In genomic region chr4:132033183-132033582, GRCm38 (mm10) we compare ENCODE assay signal across 14 mouse cellular contexts. TPM values are rescaled to one million over a fixed set of nuclear protein-coding genes. Genes with fewer than 3 reads are reported as not detected.
DNase-seq lines count a peak whose midpoint lies in the region; ATAC-seq and TF ChIP-seq lines count a peak whose summit lies in the region.
"Had no signal": no experiment of that assay in that cellular context is flagged by ENCODE, and none has a peak within 500 bp of the region (broad histone marks: within the 10 kb centered on the region; RNA-seq: fewer than 3 reads in every experiment).

No protein-coding gene starts in this region.

- WGBS in hindbrain, embryonic 10.5 days, result 93% methylated on average over 1 of the region's 1 CpGs
- 76% methylated on average over 1 of the region's 1 CpGs for WGBS in hindbrain, embryonic 14.5 days
- 84% methylated on average over 1 of the region's 1 CpGs for WGBS in midbrain, postnatal 0 days
- 84% methylated on average over 1 of the region's 1 CpGs for WGBS in midbrain, embryonic 16.5 days

- TF ChIP-seq CTCF in midbrain, postnatal 0 days (IDR thresholded peaks at IDR 0.05), result peak; percentile 53

- ATAC-seq in hindbrain, embryonic 14.5 days (ENCODE audit: low FRiP score), result no peak
- no peak for ATAC-seq in midbrain, postnatal 0 days (ENCODE audit: low FRiP score)
- ATAC-seq in midbrain, embryonic 16.5 days, result no peak
- ATAC-seq in frontal cortex, adult (ENCODE audit: low TSS enrichment), result no peak

- no peak overlapping the region for H3K4me3 ChIP-seq in hindbrain, embryonic 10.5 days
- H3K4me3 ChIP-seq in hindbrain, embryonic 14.5 days (replicated peaks; ENCODE audit: low read length), result no peak overlapping the region
- H3K4me3 ChIP-seq in midbrain, postnatal 0 days (ENCODE audit: low read depth, low read length), result no peak overlapping the region
- H3K4me3 ChIP-seq in midbrain, embryonic 16.5 days (ENCODE audit: low read depth, low read length), result no peak overlapping the region
- H3K4me3 ChIP-seq: heart, embryonic 10.5 days had no signal

- no peak overlapping the region for H3K9ac ChIP-seq in hindbrain, embryonic 14.5 days
- H3K9ac ChIP-seq in midbrain, postnatal 0 days (replicated peaks; ENCODE audit: low read length, poor library complexity, severe bottlenecking), result no peak overlapping the region
- H3K9ac ChIP-seq in midbrain, embryonic 16.5 days (ENCODE audit: low read depth, low read length), result no peak overlapping the region

- H3K4me1 ChIP-seq in hindbrain, embryonic 10.5 days (replicated peaks), result peaks cover 71% of the 10 kb centered on the region
- peaks cover 18% of the 10 kb centered on the region for H3K4me1 ChIP-seq in hindbrain, embryonic 14.5 days (replicated peaks; ENCODE audit: control insufficient read depth, insufficient read depth, low read length)
- no peaks in the 10 kb centered on the region for H3K4me1 ChIP-seq in midbrain, postnatal 0 days (ENCODE audit: insufficient read depth, low read length)
- H3K4me1 ChIP-seq in midbrain, embryonic 16.5 days (ENCODE audit: control insufficient read depth, insufficient read depth, low read length), result peaks cover 4% of the 10 kb centered on the region; the same call in 1 of the 2 replicates

- peaks cover 10% of the 10 kb centered on the region; the same call in 1 of the 2 replicates for H3K36me3 ChIP-seq in hindbrain, embryonic 10.5 days
- no peaks in the 10 kb centered on the region for H3K36me3 ChIP-seq in hindbrain, embryonic 14.5 days (replicated peaks; ENCODE audit: control insufficient read depth, insufficient read depth)
- no peaks in the 10 kb centered on the region for H3K36me3 ChIP-seq in midbrain, postnatal 0 days (ENCODE audit: insufficient read depth, low read length)
- H3K36me3 ChIP-seq in midbrain, embryonic 16.5 days (ENCODE audit: control insufficient read depth, insufficient read depth, low read length), result no peaks in the 10 kb centered on the region

- DNase-seq in hindbrain, embryonic 10.5 days (ENCODE audit: low spot score), result no peak
- DNase-seq in hindbrain, embryonic 14.5 days (ENCODE audit: low spot score), result no peak
- DNase-seq in midbrain, postnatal 0 days (ENCODE audit: low spot score), result no peak
- peak; percentile 44 for DNase-seq in T-cell, adult 2 months (ENCODE audit: low spot score)
- peak; percentile 12 to 23 for DNase-seq in natural killer cell, adult 2 months (ENCODE audit: low spot score in 2 of 2)
- DNase-seq in frontal cortex, postnatal 10 days (ENCODE audit: low spot score in 2 of 2), result no peak
- DNase-seq: adrenal gland, postnatal 10 days; cerebellum, adult 11 months; embryo, embryonic 11 days; kidney, adult 11 months had no signal

- no peaks in the 10 kb centered on the region for H3K9me3 ChIP-seq in hindbrain, embryonic 10.5 days
- H3K9me3 ChIP-seq in hindbrain, embryonic 14.5 days (ENCODE audit: control insufficient read depth, low read length), result no peaks in the 10 kb centered on the region
- H3K9me3 ChIP-seq in midbrain, postnatal 0 days (ENCODE audit: low read length), result no peaks in the 10 kb centered on the region
- H3K9me3 ChIP-seq in midbrain, embryonic 16.5 days (replicated peaks; ENCODE audit: control insufficient read depth, low read length, poor library complexity, severe bottlenecking), result no peaks in the 10 kb centered on the region
- H3K9me3 ChIP-seq: heart, embryonic 10.5 days had no signal

- no peak overlapping the region for H3K4me2 ChIP-seq in hindbrain, embryonic 14.5 days (replicated peaks)
- no peak overlapping the region for H3K4me2 ChIP-seq in midbrain, postnatal 0 days (ENCODE audit: low read depth, low read length, poor library complexity, severe bottlenecking)
- H3K4me2 ChIP-seq in midbrain, embryonic 16.5 days (ENCODE audit: low read length), result no peak overlapping the region

- 0 out of 2 replicates have a peak overlapping the region, but pooled peaks have one; percentile 67 for H3K27ac ChIP-seq in hindbrain, embryonic 10.5 days
- no peak overlapping the region for H3K27ac ChIP-seq in hindbrain, embryonic 14.5 days
- H3K27ac ChIP-seq in midbrain, postnatal 0 days (ENCODE audit: low read depth, low read length), result no peak overlapping the region
- H3K27ac ChIP-seq in midbrain, embryonic 16.5 days (ENCODE audit: low read length), result no peak overlapping the region
- H3K27ac ChIP-seq: heart, embryonic 10.5 days had no signal

- H3K27me3 ChIP-seq in hindbrain, embryonic 10.5 days (ENCODE audit: insufficient read depth, poor library complexity, severe bottlenecking), result no peaks in the 10 kb centered on the region
- H3K27me3 ChIP-seq in hindbrain, embryonic 14.5 days (ENCODE audit: control insufficient read depth, insufficient read depth, low read length), result no peaks in the 10 kb centered on the region
- H3K27me3 ChIP-seq in midbrain, postnatal 0 days (ENCODE audit: insufficient read depth, low read length), result no peaks in the 10 kb centered on the region
- no peaks in the 10 kb centered on the region for H3K27me3 ChIP-seq in midbrain, embryonic 16.5 days (ENCODE audit: control insufficient read depth, insufficient read depth, low read depth, low read length)

RNA-seq across cellular contexts. Expression of gene Gm10300, which starts 41.3 kb away (rescaled TPM):
- 0.14 TPM in 1 of 2 replicates, not detected in the other for polyA plus RNA-seq in hindbrain, embryonic 10.5 days (2016; fragmentation: Nextera tagmentation; extraction: Ambion mirVana)
- polyA plus RNA-seq in hindbrain, embryonic 14.5 days (2014; fragmentation: Nextera tagmentation; extraction: Ambion mirVana), result not detected in 2 replicates
- 0.05 TPM in 1 of 2 replicates, not detected in the other for total RNA-seq in midbrain, postnatal 0 days (2014; rRNA removed)
- polyA plus RNA-seq in midbrain, postnatal 0 days (2015; fragmentation: Nextera tagmentation; extraction: Ambion mirVana), result 0.06 TPM in 1 of 2 replicates, not detected in the other
- not detected in 2 replicates for polyA plus RNA-seq in midbrain, embryonic 16.5 days (2015; fragmentation: Nextera tagmentation; extraction: Ambion mirVana)
- total RNA-seq: left cerebral cortex, adult 18-20 months had no signal
- polyA plus RNA-seq: heart, embryonic 10.5 days had no signal

RNA-seq across cellular contexts. Expression of gene Epb41, which starts 41.9 kb away (rescaled TPM):
- 154 and 173 TPM in 2 replicates for polyA plus RNA-seq in hindbrain, embryonic 10.5 days (2016; fragmentation: Nextera tagmentation; extraction: Ambion mirVana)
- 73.3 and 82.9 TPM in 2 replicates for polyA plus RNA-seq in hindbrain, embryonic 14.5 days (2014; fragmentation: Nextera tagmentation; extraction: Ambion mirVana)
- 70.4 and 77.1 TPM in 2 replicates for total RNA-seq in midbrain, postnatal 0 days (2014; rRNA removed)
- 29.4 and 29.9 TPM in 2 replicates for polyA plus RNA-seq in midbrain, postnatal 0 days (2015; fragmentation: Nextera tagmentation; extraction: Ambion mirVana)
- polyA plus RNA-seq in midbrain, embryonic 16.5 days (2015; fragmentation: Nextera tagmentation; extraction: Ambion mirVana), result 61.7 and 69.9 TPM in 2 replicates

Comparison
In these comparisons a context has a peak if more than half of its experiments do, and no peak if none do; other contexts are left out.
1. DNase-seq: peak in T-cell, adult 2 months (single experiment) and natural killer cell, adult 2 months (2 of 2); none in hindbrain, embryonic 10.5 days (single experiment), hindbrain, embryonic 14.5 days (single experiment), midbrain, postnatal 0 days (single experiment) and frontal cortex, postnatal 10 days (0 of 2).